Mouse (Mus musculus) erythroblast, embryonic 14.5 days (primary cell): ENCODE measurements around the gene Dnaaf3. TPM values are rescaled to one million over a fixed set of nuclear protein-coding genes. Genes with fewer than 3 reads are reported as not detected.

ENCODE experiments used
- H3K27me3 ChIP-seq: 2 replicates; pipeline ENCODE4 v1.6.1; 2012; ENCODE audit warnings: inconsistent platforms; ENCODE audit not compliant: control insufficient read depth
- H3K36me3 ChIP-seq: 2 replicates; pipeline ENCODE4 v1.6.1; 2012; ENCODE audit warnings: mild to moderate bottlenecking, inconsistent platforms; ENCODE audit not compliant: control insufficient read depth
- H3K4me1 ChIP-seq: 2 replicates; pipeline ENCODE4 v1.6.1; 2012; ENCODE audit warnings: inconsistent platforms; ENCODE audit not compliant: control insufficient read depth
- H3K4me3 ChIP-seq: replicated peaks from 2 replicates; pipeline ENCODE3; 2012; ENCODE audit warnings: moderate library complexity, mild to moderate bottlenecking, inconsistent platforms
- H3K9me3 ChIP-seq: 2 replicates; pipeline ENCODE4 v1.6.1; 2012; ENCODE audit warnings: low read length, inconsistent platforms, mixed read lengths; ENCODE audit not compliant: control insufficient read depth
- GATA1 ChIP-seq: IDR thresholded peaks from 2 replicates; pipeline ENCODE4 v1.6.1; 2012; ENCODE audit warnings: low read length, inconsistent platforms, mixed read lengths
- TAL1 ChIP-seq: IDR thresholded peaks from 3 replicates; pipeline ENCODE4 v1.6.1; 2012; ENCODE audit warnings: low read length, inconsistent platforms, mixed read lengths
- polyA plus RNA-seq: library from polyadenylated mRNA; stranded (reverse); fragments of >175 nt; gene quantifications from 2 replicates; pipeline ENCODE4 v1.2.3, GENCODE M21; 2012

The Dnaaf3 gene
- polyA plus RNA-seq, 1 experiment: 0.02 TPM

DNA sequence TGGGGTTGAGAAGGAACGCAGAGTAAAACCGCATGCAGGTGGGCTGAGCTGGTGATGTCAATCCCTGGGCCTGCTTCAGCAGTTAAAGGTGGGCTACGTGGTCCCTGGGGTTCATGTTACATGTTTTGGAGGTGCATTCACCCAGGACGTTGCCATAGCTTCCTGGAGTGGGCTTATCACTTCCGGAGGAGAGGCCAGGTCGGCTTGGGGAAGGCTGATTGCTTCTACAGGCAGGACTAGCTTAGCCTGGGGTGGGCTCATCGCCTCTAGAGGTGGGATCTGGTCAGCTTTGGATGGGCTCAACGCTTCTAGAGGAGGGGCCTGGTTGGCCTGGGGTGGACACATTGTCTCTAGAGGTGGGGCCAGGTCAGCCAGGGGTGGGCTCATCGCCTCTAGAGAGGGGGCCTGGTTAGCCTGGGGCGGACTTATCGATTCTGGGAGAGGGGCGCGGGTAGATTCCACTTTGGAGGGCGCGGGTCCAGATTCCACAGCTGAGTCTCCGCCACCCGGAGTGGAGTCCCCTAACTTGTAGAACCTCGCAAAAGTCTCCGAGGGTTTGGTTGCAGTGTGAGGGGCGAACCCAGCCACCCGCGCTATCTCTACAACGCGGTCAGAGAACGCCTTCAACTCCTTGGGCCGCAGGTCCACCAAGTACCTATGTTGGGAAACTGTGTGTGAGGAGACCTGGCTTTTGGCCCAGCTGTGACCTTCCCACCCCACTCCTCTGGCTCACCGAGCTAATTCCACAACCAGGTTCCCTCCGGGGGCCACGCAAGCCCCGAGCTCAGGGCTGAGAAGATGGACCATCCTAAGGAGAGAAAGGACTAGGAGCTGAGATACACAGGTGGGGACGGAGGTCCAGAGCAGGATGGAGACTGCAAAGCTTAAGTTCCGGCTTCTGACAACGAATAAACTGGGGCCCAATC, 8.8 kb downstream of the Dnaaf3 start:
- Histone ChIP-seq H3K27me3 (peaks cover 23% of the 10 kb centered on the region), H3K4me3 (no peak overlapping the region), H3K36me3 (no peaks in the 10 kb centered on the region), H3K4me1 (peaks cover 26% of the 10 kb centered on the region), H3K9me3 (no peaks in the 10 kb centered on the region)
- no peak for TF ChIP-seq TAL1
- no peak for TF ChIP-seq GATA1

GRCm38 (mm10) chr7:4522292-4522691, 10.0 kb downstream of the Dnaaf3 start:
- Histone ChIP-seq H3K36me3 (no peaks in the 10 kb centered on the region), H3K4me3 (no peak overlapping the region), H3K9me3 (no peaks in the 10 kb centered on the region), H3K4me1 (peaks cover 24% of the 10 kb centered on the region), H3K27me3 (peaks cover 16% of the 10 kb centered on the region)
- TF ChIP-seq TAL1 (no peak), GATA1 (no peak)

DNA sequence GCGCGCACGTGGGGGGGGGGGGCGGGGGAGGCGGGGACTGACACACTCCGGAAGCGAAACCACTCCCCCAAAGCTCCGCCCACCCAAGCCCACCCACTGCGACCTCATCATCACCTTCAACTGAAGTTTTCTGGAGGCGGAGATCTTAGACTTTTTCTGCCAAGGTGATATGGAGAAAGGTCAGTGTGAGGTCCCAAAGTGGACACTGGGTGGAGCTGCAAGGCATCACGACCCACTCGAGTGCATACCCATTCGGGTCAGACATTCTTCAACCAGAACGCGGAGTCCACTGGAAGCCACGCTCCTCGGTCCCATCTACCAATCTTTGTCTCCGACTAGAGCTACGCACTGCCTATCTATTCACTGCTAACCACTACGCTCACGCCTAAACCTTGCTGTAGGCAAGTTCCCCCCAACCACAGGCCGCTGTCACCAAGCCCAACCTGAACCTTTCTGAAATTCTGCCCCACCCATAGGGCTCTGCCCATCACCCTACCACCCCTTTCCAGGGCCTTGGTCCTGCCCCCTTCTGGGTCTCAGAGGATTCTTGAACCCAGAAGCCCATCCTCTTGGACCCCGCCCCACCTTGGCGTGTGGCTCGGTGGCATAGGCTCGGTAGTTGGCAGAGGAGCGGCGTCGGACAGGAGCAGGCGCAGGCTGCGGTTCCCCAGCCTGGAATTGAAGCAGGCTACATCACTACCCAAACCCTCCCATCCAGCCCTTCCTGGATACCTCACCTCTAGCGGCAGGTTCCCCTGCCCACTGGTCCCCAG, 10.8 kb downstream of the Dnaaf3 start:
- Histone ChIP-seq H3K4me1 (peaks cover 17% of the 10 kb centered on the region), H3K4me3 (no peak overlapping the region), H3K36me3 (no peaks in the 10 kb centered on the region), H3K27me3 (peaks cover 10% of the 10 kb centered on the region), H3K9me3 (no peaks in the 10 kb centered on the region)
- no peak for TF ChIP-seq GATA1
- TF ChIP-seq TAL1: no peak

DNA sequence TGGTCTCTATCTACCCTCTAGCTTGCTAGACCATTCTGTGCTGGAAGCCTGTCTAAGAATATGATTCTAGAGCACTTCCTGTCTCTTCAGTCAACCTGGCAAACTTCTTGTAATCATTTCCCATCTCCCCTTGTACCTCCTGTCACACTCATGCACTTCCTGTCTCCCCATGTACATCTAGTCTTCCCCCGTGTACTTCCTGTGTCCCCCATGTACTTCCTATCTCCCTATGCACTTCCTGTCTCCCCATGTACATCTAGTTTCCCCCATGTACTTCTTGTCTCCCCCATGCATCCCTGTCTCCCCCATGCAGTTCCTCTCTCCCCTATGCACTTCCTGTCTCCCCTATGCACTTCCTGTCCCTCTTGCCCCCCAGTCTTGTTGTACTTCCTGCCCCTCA, 13.8 kb downstream of the Dnaaf3 start:
- Histone ChIP-seq H3K4me1 (peaks cover 13% of the 10 kb centered on the region), H3K36me3 (no peaks in the 10 kb centered on the region), H3K9me3 (no peaks in the 10 kb centered on the region), H3K27me3 (peaks cover 10% of the 10 kb centered on the region), H3K4me3 (no peak overlapping the region)
- TF ChIP-seq GATA1: no peak
- no peak for TF ChIP-seq TAL1

GRCm38 (mm10) chr7:4516332-4517050, 15.8 kb downstream of the Dnaaf3 start, which contains the start of gene Tnnt1:
Gene Tnnt1 (minus strand): TSS chr7:4516382.
- H3K36me3 ChIP-seq: no peaks in the 10 kb centered on the region
- H3K4me3 ChIP-seq: no peak within 1 kb of the TSS
- TF ChIP-seq TAL1 (no peak), GATA1 (no peak)
- H3K27me3 ChIP-seq: peaks cover 10% of the 10 kb centered on the region
- H3K9me3 ChIP-seq: no peaks in the 10 kb centered on the region
- H3K4me1 ChIP-seq: peaks cover 9% of the 10 kb centered on the region

DNA sequence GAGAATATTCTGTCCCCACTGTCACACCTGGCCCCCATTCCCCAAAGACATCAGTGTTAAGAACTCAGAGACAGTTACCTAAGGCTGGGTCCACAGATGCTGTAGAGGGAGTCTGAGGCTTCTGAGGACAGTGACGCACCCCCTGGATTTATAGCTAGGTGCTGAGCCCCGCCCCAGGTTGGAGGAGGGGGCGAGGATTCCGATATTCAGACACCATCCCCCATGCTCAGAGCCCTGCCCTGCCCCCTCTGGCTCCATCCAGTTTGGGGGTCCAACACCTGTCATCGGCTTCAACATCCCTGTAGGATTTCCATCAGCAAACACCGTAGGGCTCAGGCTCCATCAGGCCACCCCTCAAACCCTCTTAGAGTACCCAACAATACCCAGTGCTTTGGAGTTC, 16.4 kb downstream of the Dnaaf3 start:
- Histone ChIP-seq H3K9me3 (no peaks in the 10 kb centered on the region), H3K4me1 (peaks cover 7% of the 10 kb centered on the region), H3K4me3 (no peak overlapping the region), H3K27me3 (peaks cover 7% of the 10 kb centered on the region), H3K36me3 (no peaks in the 10 kb centered on the region)
- TF ChIP-seq GATA1 (no peak), TAL1 (no peak)

- TF ChIP-seq TAL1: no peak
- TF ChIP-seq GATA1: no peak
- Histone ChIP-seq H3K9me3 (no peaks in the 10 kb centered on the region), H3K4me1 (peaks cover 15% of the 10 kb centered on the region)
Observed at GRCm38 (mm10) chr7:4513829-4514712, 18.2 kb downstream of the Dnaaf3 start.

GRCm38 (mm10) chr7:4513236-4513635, 19.0 kb downstream of the Dnaaf3 start:
- H3K36me3 ChIP-seq: no peaks in the 10 kb centered on the region
- no peak overlapping the region for H3K4me3 ChIP-seq
- no peaks in the 10 kb centered on the region for H3K27me3 ChIP-seq
- H3K4me1 ChIP-seq: peaks cover 15% of the 10 kb centered on the region
- TF ChIP-seq TAL1 (no peak), GATA1 (no peak)
- H3K9me3 ChIP-seq: no peaks in the 10 kb centered on the region

More at GRCm38 (mm10) chr7:4513829-4514712, 18.2 kb downstream of the Dnaaf3 start:
- Histone ChIP-seq H3K4me3 (no peak overlapping the region), H3K27me3 (no peaks in the 10 kb centered on the region), H3K36me3 (no peaks in the 10 kb centered on the region)
